Mouse (Mus musculus): ENCODE data around the gene Stard3. TPM values are rescaled to one million over a fixed set of nuclear protein-coding genes. Genes with fewer than 3 reads are reported as not detected.
A peak's percentile ranks its signal among the peaks of the same experiment; 100 is the strongest.

Stard3 gene
- polyA plus RNA-seq (2012; rRNA removed) = 47.0 and 76.5 TPM in 2 replicates

- WGBS = 1% methylated on average over 60 of the region's 60 CpGs
- Histone ChIP-seq H3K4me1 (ENCODE audit: control insufficient read depth, insufficient read depth, insufficient read length, low read length) (peaks cover 46% of the 10 kb centered on the region), H3K4me3 (ENCODE audit: low read depth, low read length) (peak within 1 kb of the TSS; percentile 92), H3K27me3 (ENCODE audit: control insufficient read depth, insufficient read depth, low read length) (no peaks in the 10 kb centered on the region), H3K36me3 (ENCODE audit: control insufficient read depth, insufficient read depth, low read length) (peaks cover 17% of the 10 kb centered on the region), H3K27ac (ENCODE audit: insufficient read depth, low read depth, low read length) (peak within 1 kb of the TSS; percentile 90)
- TF ChIP-seq CTCF (IDR thresholded peaks at IDR 0.05; ENCODE audit: extremely low read depth, insufficient read length, insufficient replicate concordance, low read depth, low read length) (no peak), POLR2A (IDR thresholded peaks at IDR 0.05; ENCODE audit: low read depth, low read length) (peak; percentile 86)
These were observed at the start of gene Stard3 for GRCm38 (mm10) chr11:98358161-98359083. Stard3 (plus strand) TSS chr11:98358368.

- 3% methylated on average over 26 of the region's 26 CpGs for WGBS
- Histone ChIP-seq H3K4me1 (ENCODE audit: control insufficient read depth, insufficient read depth, insufficient read length, low read length) (no peaks in the 10 kb centered on the region), H3K27ac (ENCODE audit: insufficient read depth, low read depth, low read length) (no peak overlapping the region), H3K4me3 (ENCODE audit: low read depth, low read length) (no peak overlapping the region), H3K36me3 (ENCODE audit: control insufficient read depth, insufficient read depth, low read length) (no peaks in the 10 kb centered on the region), H3K27me3 (ENCODE audit: control insufficient read depth, insufficient read depth, low read length) (peaks cover 27% of the 10 kb centered on the region)
- TF ChIP-seq POLR2A (IDR thresholded peaks at IDR 0.05; ENCODE audit: low read depth, low read length) (no peak), CTCF (IDR thresholded peaks at IDR 0.05; ENCODE audit: extremely low read depth, insufficient read length, insufficient replicate concordance, low read depth, low read length) (no peak)
These were observed 44.3 kb upstream of the Stard3 start for GRCm38 (mm10) chr11:98313790-98314323.

- Histone ChIP-seq H3K27ac (ENCODE audit: insufficient read depth, low read depth, low read length) (no peak overlapping the region), H3K27me3 (ENCODE audit: control insufficient read depth, insufficient read depth, low read length) (peaks cover 60% of the 10 kb centered on the region), H3K36me3 (ENCODE audit: control insufficient read depth, insufficient read depth, low read length) (no peaks in the 10 kb centered on the region), H3K4me3 (ENCODE audit: low read depth, low read length) (no peak overlapping the region), H3K4me1 (ENCODE audit: control insufficient read depth, insufficient read depth, insufficient read length, low read length) (no peaks in the 10 kb centered on the region)
- TF ChIP-seq POLR2A (IDR thresholded peaks at IDR 0.05; ENCODE audit: low read depth, low read length) = no peak
- no peak for TF ChIP-seq CTCF (IDR thresholded peaks at IDR 0.05; ENCODE audit: extremely low read depth, insufficient read length, insufficient replicate concordance, low read depth, low read length)
- 6% methylated on average over 7 of the region's 7 CpGs for WGBS
These were observed 40.7 kb upstream of the Stard3 start for GRCm38 (mm10) chr11:98317479-98317878.

- H3K4me3 ChIP-seq (ENCODE audit: low read depth, low read length) = no peak overlapping the region
- no peaks in the 10 kb centered on the region for H3K4me1 ChIP-seq (ENCODE audit: control insufficient read depth, insufficient read depth, insufficient read length, low read length)
- H3K27me3 ChIP-seq (ENCODE audit: control insufficient read depth, insufficient read depth, low read length) = peaks cover 70% of the 10 kb centered on the region
- WGBS = 2% methylated on average over 14 of the region's 14 CpGs
- TF ChIP-seq CTCF (IDR thresholded peaks at IDR 0.05; ENCODE audit: extremely low read depth, insufficient read length, insufficient replicate concordance, low read depth, low read length) (no peak), POLR2A (IDR thresholded peaks at IDR 0.05; ENCODE audit: low read depth, low read length) (no peak)
- H3K36me3 ChIP-seq (ENCODE audit: control insufficient read depth, insufficient read depth, low read length) = no peaks in the 10 kb centered on the region
- no peak overlapping the region for H3K27ac ChIP-seq (ENCODE audit: insufficient read depth, low read depth, low read length)
These were observed 39.6 kb upstream of the Stard3 start for GRCm38 (mm10) chr11:98318421-98319116.

GRCm38 (mm10) chr11:98319120-98319519 lies 39.0 kb upstream of the Stard3 start:
- no peak for TF ChIP-seq POLR2A (IDR thresholded peaks at IDR 0.05; ENCODE audit: low read depth, low read length)
- TF ChIP-seq CTCF (IDR thresholded peaks at IDR 0.05; ENCODE audit: extremely low read depth, insufficient read length, insufficient replicate concordance, low read depth, low read length) = no peak
- H3K36me3 ChIP-seq (ENCODE audit: control insufficient read depth, insufficient read depth, low read length) = no peaks in the 10 kb centered on the region
- H3K27ac ChIP-seq (ENCODE audit: insufficient read depth, low read depth, low read length) = no peak overlapping the region
- no peaks in the 10 kb centered on the region for H3K4me1 ChIP-seq (ENCODE audit: control insufficient read depth, insufficient read depth, insufficient read length, low read length)
- 5% methylated on average over 15 of the region's 15 CpGs for WGBS
- H3K27me3 ChIP-seq (ENCODE audit: control insufficient read depth, insufficient read depth, low read length) = peaks cover 71% of the 10 kb centered on the region
- H3K4me3 ChIP-seq (ENCODE audit: low read depth, low read length) = no peak overlapping the region

GRCm38 (mm10) chr11:98319544-98319943 lies 38.6 kb upstream of the Stard3 start:
- Histone ChIP-seq H3K27me3 (ENCODE audit: control insufficient read depth, insufficient read depth, low read length) (peaks cover 75% of the 10 kb centered on the region), H3K4me3 (ENCODE audit: low read depth, low read length) (no peak overlapping the region), H3K4me1 (ENCODE audit: control insufficient read depth, insufficient read depth, insufficient read length, low read length) (no peaks in the 10 kb centered on the region), H3K27ac (ENCODE audit: insufficient read depth, low read depth, low read length) (no peak overlapping the region), H3K36me3 (ENCODE audit: control insufficient read depth, insufficient read depth, low read length) (no peaks in the 10 kb centered on the region)
- WGBS = 24% methylated on average over 4 of the region's 4 CpGs
- no peak for TF ChIP-seq POLR2A (IDR thresholded peaks at IDR 0.05; ENCODE audit: low read depth, low read length)
- TF ChIP-seq CTCF (IDR thresholded peaks at IDR 0.05; ENCODE audit: extremely low read depth, insufficient read length, insufficient replicate concordance, low read depth, low read length) = no peak

- Histone ChIP-seq H3K27ac (ENCODE audit: insufficient read depth, low read depth, low read length) (no peak overlapping the region), H3K27me3 (ENCODE audit: control insufficient read depth, insufficient read depth, low read length) (peaks cover 79% of the 10 kb centered on the region), H3K4me3 (ENCODE audit: low read depth, low read length) (no peak overlapping the region), H3K4me1 (ENCODE audit: control insufficient read depth, insufficient read depth, insufficient read length, low read length) (no peaks in the 10 kb centered on the region), H3K36me3 (ENCODE audit: control insufficient read depth, insufficient read depth, low read length) (no peaks in the 10 kb centered on the region)
- TF ChIP-seq CTCF (IDR thresholded peaks at IDR 0.05; ENCODE audit: extremely low read depth, insufficient read length, insufficient replicate concordance, low read depth, low read length) (no peak), POLR2A (IDR thresholded peaks at IDR 0.05; ENCODE audit: low read depth, low read length) (no peak)
- 11% methylated on average over 2 of the region's 2 CpGs for WGBS
These were observed 38.2 kb upstream of the Stard3 start for GRCm38 (mm10) chr11:98319944-98320343.
